Mouse (Mus musculus) left cerebral cortex, postnatal 36 days (tissue): ENCODE measurements around the gene Klrb1c. TPM values are rescaled to one million over a fixed set of nuclear protein-coding genes. Genes with fewer than 3 reads are reported as not detected.
"Not testable (repeated sequence)": the region's sequence is repeated elsewhere in the genome, so short reads cannot be mapped to it uniquely, and the experiment has no call there.

Experiments used
- DNase-seq, 2 experiments: peaks; one replicate each; pipeline ENCODE4 v3.0.0; 2021 to 2022; ENCODE audit warnings: low spot score in 2 of 2, mixed read lengths in 1 of 2
- intact Hi-C: fragments of 180-260 bp; cut with DNase I; formaldehyde crosslinking; loops from one replicate; pipeline ENCODE4 v1.15.1; 2025
- total RNA-seq, 2 experiments: library from RNA; stranded (reverse); gene quantifications; 2 replicates each; pipeline ENCODE4 v1.2.3; 2021

Klrb1c gene
- total RNA-seq, 2 experiments from 2014 or later = not detected

DNA sequence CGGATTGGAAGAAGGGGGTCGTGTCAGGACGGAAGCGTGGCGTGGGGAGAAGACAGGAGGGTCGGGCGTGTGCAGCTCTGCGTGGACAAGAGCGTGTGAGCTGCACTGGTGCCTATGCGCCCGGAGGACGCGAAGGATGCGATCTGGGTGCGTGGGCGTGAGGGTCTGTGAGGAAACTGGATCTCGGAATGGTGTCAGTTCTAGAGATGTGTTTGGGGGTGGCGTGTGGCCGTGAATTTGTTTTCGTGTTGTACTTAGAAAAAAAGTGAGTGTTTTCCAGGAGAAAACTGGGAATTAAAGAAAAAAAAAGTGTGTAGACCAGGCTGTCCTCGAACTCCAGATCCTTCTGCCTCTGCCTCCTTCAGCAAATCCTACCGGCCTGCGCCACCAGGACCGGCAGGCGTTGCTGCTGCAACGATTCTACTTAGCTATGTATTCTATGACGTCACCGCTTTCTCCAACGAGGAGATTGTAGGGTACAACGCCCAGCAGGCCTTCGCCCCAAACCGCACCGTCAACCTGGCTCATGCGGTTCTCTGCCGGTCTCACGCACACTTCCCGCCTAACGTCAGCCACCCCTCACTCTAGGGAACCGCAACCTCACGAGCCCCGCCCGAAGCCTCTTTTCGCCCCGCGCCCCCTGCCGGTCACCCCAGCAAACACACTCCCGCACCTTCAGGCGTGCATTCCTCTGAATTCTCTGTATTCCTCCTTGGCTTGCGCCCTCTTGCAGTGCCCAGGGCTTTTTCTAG is 10.3 kb upstream of the Klrb1c start:
- DNase-seq = peak; percentile 88 to 90
- intact Hi-C loops = not testable (repeated sequence)

DNA sequence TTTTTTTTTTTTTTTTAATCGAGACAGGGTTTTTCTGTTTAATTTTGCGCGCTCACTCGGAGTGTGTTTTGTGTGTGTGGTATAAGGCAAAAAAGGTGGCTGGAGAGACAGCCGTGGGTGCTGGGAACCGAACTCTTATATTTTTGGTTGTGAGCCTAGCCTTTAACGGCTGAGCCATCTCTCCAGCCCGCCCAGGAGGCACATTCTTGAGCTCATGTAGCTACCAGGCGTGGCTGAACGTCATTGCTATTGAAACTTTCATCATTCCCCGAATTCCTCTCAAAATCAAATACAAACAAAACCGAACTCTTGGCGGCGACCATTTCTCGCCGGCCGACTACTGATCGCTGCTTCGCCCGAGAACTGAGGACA is 9.7 kb upstream of the Klrb1c start:
- peak; percentile 80 to 83 for DNase-seq
- intact Hi-C loops = not testable (repeated sequence)

DNA sequence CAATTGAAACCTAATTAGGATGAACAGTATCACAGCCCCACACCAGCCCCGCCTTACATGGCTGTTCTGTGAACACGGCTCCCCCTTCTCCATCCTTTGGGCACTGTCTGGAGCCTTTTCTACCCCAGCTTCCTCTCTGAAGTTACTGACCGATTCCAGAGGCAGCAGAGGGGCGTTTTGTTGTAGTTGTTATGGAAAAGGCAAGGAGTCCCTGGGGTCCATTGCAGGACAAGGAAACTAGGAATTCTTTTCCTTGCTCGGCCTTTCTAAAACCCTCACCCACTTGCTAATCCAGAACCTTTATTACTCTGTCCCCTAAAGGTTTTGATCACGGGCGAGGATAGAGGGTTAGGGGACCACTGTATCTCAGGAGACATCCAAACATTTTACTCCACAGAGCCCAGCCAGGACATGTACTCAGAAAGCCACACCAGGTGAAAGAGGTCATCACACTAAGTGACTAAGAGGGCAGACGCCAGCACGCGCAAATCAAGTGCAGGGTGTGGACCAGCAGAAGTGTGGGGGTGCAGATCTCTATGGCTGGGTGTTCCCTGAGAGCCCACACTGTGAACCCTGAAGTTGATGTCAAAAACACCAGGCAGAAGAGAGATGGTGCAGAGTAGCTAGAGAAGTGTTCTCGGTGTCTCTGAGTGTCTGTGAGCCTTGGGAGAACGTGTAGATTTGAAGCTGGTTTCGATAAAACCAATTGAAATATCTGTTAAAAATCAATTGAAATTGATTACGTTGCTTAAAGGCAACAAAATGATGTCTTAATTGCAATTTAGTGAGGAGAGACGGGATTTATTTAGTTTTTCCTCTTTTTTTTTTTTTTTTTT is 9.1 kb upstream of the Klrb1c start:
- intact Hi-C loops = no loop called here
- no peak for DNase-seq

GRCm38 (mm10) chr6:128797185-128797905 is 8.3 kb upstream of the Klrb1c start:
- DNase-seq = no peak
- intact Hi-C loops = no loop called here

GRCm38 (mm10) chr6:128796321-128796955 is 7.4 kb upstream of the Klrb1c start:
- intact Hi-C loops = no loop called here
- no peak for DNase-seq

- no peak for DNase-seq
- intact Hi-C loops = no loop called here
Measured at GRCm38 (mm10) chr6:128793734-128794133, 4.7 kb upstream of the Klrb1c start.

- DNase-seq, intact Hi-C loops: not testable (repeated sequence)
Measured at GRCm38 (mm10) chr6:128790491-128790994, 1.5 kb upstream of the Klrb1c start.

DNA sequence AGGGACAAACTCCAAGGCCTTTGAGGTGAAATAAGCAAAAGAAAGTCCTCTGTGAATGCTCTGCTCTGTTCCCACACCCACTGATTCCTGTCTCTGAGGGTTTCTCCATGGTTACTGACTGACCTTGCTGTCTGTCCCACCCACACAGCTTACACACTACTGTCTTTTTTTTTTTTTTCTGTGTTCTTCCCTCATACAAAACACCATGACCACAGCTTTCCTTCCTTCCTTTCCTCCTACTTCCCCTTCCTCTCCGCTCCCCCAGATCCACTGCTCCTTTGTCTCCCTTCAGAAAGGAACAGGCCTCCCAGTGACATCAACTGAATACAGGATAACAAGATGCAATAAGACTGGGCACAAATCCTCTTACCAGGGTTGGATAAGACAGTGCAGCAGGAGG is 498 bp downstream of the Klrb1c start:
- DNase-seq = no peak
- intact Hi-C loops = no loop called here

DNA sequence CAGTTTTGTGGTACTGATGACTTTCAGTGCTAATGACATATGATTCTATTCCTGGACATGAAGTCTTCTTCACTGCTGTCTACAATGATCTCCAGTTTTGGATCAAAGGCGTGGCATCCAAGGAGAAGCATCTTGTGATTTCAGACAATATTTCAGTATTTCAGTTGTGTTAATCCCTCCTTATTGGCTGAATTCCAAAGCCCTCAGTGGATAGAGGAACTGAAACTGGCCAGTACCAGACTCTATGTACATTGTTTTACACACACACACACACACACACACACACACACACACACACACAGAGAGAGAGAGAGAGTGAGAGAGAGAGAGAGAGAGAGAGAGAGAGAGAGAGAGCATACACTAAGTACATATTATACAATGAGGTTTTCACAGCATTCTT is 2.6 kb downstream of the Klrb1c start:
- DNase-seq, intact Hi-C loops: not testable (repeated sequence)

- no peak for DNase-seq
- intact Hi-C loops = loop anchor here (10.0 kb wide), 1 partner anchor 765 kb away; the partner anchor contains the start of gene Gabarapl1
Measured at GRCm38 (mm10) chr6:128769481-128770253, 19.3 kb downstream of the Klrb1c start.

DNA sequence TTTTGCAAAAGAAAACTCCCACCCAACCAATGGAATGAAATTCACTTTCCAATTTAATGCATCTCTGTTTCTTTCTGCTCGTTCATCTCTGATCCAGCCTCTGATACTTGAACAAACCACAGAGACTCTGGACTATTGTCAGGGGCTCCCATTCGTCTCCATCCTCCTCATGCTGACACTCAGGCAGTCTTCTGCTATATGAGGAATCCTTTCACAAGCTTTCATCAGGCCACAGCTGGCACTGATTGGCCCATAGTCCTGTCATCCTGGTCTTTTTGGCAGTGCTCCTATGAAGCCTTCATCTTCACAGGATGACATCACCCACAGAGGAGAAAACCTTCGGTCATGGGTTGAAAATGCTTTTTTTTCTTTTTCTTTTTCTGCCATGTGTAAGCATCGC is 21.0 kb downstream of the Klrb1c start:
- intact Hi-C loops = loop anchor here (10.0 kb wide), 1 partner anchor 767 kb away; the partner anchor contains the start of gene Gabarapl1
- DNase-seq = no peak

- DNase-seq = not testable (repeated sequence)
Measured at GRCm38 (mm10) chr6:128766486-128767254, 22.3 kb downstream of the Klrb1c start.

GRCm38 (mm10) chr6:128765211-128765610 is 23.8 kb downstream of the Klrb1c start:
- DNase-seq = no peak
- intact Hi-C loops = loop anchor here (10.0 kb wide), 1 partner anchor 770 kb away; the partner anchor contains the start of gene Gabarapl1

More at GRCm38 (mm10) chr6:128766486-128767254, 22.3 kb downstream of the Klrb1c start:
- intact Hi-C loops = loop anchor here (10.0 kb wide), 1 partner anchor 768 kb away; the partner anchor contains the start of gene Gabarapl1

DNA sequence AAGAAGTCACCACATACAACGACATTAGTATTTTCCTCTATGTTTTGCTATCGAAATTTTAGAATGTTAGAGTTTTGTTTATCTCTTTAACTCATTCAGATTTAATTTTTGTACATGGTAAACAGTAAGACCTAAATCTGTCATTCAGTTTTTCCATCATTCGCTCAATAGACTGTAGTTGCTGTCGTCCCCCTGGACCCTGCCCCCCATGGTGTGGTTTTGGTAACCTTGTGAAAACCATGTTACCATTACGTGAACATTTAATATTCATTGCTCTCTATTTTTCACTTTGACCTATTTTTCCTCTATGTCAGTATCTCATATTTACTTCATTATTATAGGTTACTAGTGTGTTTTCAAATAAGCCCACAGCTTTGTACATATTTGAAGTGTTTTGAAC is 24.4 kb downstream of the Klrb1c start:
- intact Hi-C loops = loop anchor here (1.0 to 10.0 kb wide), 3 partner anchors 39 to 770 kb away; partner anchors contain the start of gene Gabarapl1
- no peak for DNase-seq

- DNase-seq = peak; percentile 97
- intact Hi-C loops = loop anchor here (1.0 to 10.0 kb wide), 3 partner anchors 39 to 771 kb away; partner anchors contain the start of gene Gabarapl1
Measured at GRCm38 (mm10) chr6:128763736-128764523, 25.1 kb downstream of the Klrb1c start.

- intact Hi-C loops = loop anchor here (10.0 kb wide), 1 partner anchor 772 kb away; the partner anchor contains the start of gene Gabarapl1
- not testable (repeated sequence) for DNase-seq
Measured at GRCm38 (mm10) chr6:128762892-128763670, 25.9 kb downstream of the Klrb1c start.
